Mouse (Mus musculus) liver, postnatal 0 days (tissue): Measurements from ENCODE around the gene B3galt1. TPM values are rescaled to one million over a fixed set of nuclear protein-coding genes. Genes with fewer than 3 reads are reported as not detected.

Experiments used
- ATAC-seq: fragments of 200-750 bp; cut with Nextera tagmentation; 2 replicates; pipeline ENCODE4 v1.8.0; 2017; ENCODE audit warnings: mild to moderate bottlenecking, moderate library complexity
- DNase-seq: peaks from one replicate; pipeline ENCODE4 v3.0.0-alpha.2; 2016
- H3K27ac ChIP-seq: fragments of 300-500 bp; sonication (generic); 2 replicates; pipeline ENCODE4 v1.5.1; 2014; ENCODE audit warnings: antibody characterized with exemption, moderate library complexity, mild to moderate bottlenecking, low read depth
- H3K27me3 ChIP-seq: fragments of 300-500 bp; sonication (generic); 2 replicates; pipeline ENCODE4 v1.6.1; 2014; ENCODE audit warnings: low read length, control low read depth, mixed read lengths; ENCODE audit not compliant: insufficient read depth
- H3K36me3 ChIP-seq: fragments of 300-500 bp; sonication (generic); replicated peaks from 2 replicates; pipeline ENCODE4 v1.6.1; 2014; ENCODE audit warnings: mild to moderate bottlenecking, control low read depth, low read length, moderate library complexity, mixed read lengths; ENCODE audit not compliant: insufficient read depth
- H3K4me1 ChIP-seq: fragments of 300-500 bp; sonication (generic); 2 replicates; pipeline ENCODE4 v1.6.1; 2014; ENCODE audit warnings: antibody characterized with exemption, mild to moderate bottlenecking, control low read depth; ENCODE audit not compliant: insufficient read depth
- H3K4me2 ChIP-seq: fragments of 300-500 bp; sonication (generic); 2 replicates; pipeline ENCODE4 v1.6.1; 2014; ENCODE audit warnings: low read depth, mild to moderate bottlenecking, low read length, moderate library complexity, mixed read lengths
- H3K4me3 ChIP-seq: fragments of 300-500 bp; sonication (generic); 2 replicates; pipeline ENCODE4 v1.5.1; 2014; ENCODE audit warnings: low read depth, low read length
- H3K9ac ChIP-seq: fragments of 300-500 bp; sonication (generic); replicated peaks from 2 replicates; pipeline ENCODE4 v1.6.1; 2014; ENCODE audit warnings: mild to moderate bottlenecking, moderate library complexity
- H3K9me3 ChIP-seq: fragments of 300-500 bp; sonication (generic); 2 replicates; pipeline ENCODE4 v1.6.1; 2016; ENCODE audit warnings: mild to moderate bottlenecking, control low read depth, low read length, mixed read lengths
- CTCF ChIP-seq: sonication (generic); IDR thresholded peaks from 2 replicates; pipeline ENCODE4 v1.5.1; 2016; ENCODE audit warnings: antibody characterized with exemption, low read depth
- EP300 ChIP-seq: IDR thresholded peaks from 2 replicates; pipeline ENCODE4 v1.6.1; 2016; ENCODE audit warnings: antibody characterized with exemption, low read depth, mild to moderate bottlenecking
- WGBS: fragments of 180-500 bp; shearing (Covaris S2); extraction: QIAGEN DNeasy Blood & Tissue Kit; methylation state at CpG from one replicate; pipeline ENCODE4 v1.1.7; 2014; ENCODE audit not compliant: insufficient replicate concordance; 5-methylcytosine and 5-hydroxymethylcytosine counted together
- polyA plus RNA-seq: library from polyadenylated mRNA; unstranded; fragments of >200 nt; fragmentation: Nextera tagmentation; extraction: Ambion mirVana; gene quantifications from 2 replicates; pipeline ENCODE4 v1.2.1, GENCODE M21; 2015

Gene B3galt1
- polyA plus RNA-seq, 1 experiment from 2014 or later: 2.4 TPM

GRCm38 (mm10) chr2:67879836-67880235 is 314.2 kb downstream of the B3galt1 start:
- no peaks in the 10 kb centered on the region for H3K27me3 ChIP-seq
- H3K9ac ChIP-seq: no peak overlapping the region
- ATAC-seq: no peak
- no peak for DNase-seq
- no peaks in the 10 kb centered on the region for H3K36me3 ChIP-seq
- H3K4me3 ChIP-seq: no peak overlapping the region
- TF ChIP-seq EP300 (no peak), CTCF (no peak)
- no peak overlapping the region for H3K4me2 ChIP-seq
- H3K27ac ChIP-seq: peak overlapping the region; percentile 91
- peaks cover 5% of the 10 kb centered on the region; the same call in 1 of the 2 replicates for H3K4me1 ChIP-seq
- WGBS: 64% methylated on average over 3 of the region's 3 CpGs
- no peaks in the 10 kb centered on the region for H3K9me3 ChIP-seq

- H3K9ac ChIP-seq: no peak overlapping the region
- no peak overlapping the region for H3K4me3 ChIP-seq
- no peak overlapping the region for H3K4me2 ChIP-seq
- no peaks in the 10 kb centered on the region for H3K27me3 ChIP-seq
- no peaks in the 10 kb centered on the region for H3K36me3 ChIP-seq
- no peaks in the 10 kb centered on the region for H3K9me3 ChIP-seq
- DNase-seq (peak; percentile 30), ATAC-seq (peak; percentile 97)
- H3K4me1 ChIP-seq: peaks cover 5% of the 10 kb centered on the region; the same call in 1 of the 2 replicates
- WGBS: 32% methylated on average over 1 of the region's 1 CpGs
- TF ChIP-seq CTCF (no peak), EP300 (peak; percentile 80)
- peak overlapping the region; percentile 91 for H3K27ac ChIP-seq
Measured at GRCm38 (mm10) chr2:67881713-67882281, 316.1 kb downstream of the B3galt1 start.

GRCm38 (mm10) chr2:67897956-67898689 is 332.5 kb downstream of the B3galt1 start:
- H3K9me3 ChIP-seq: no peaks in the 10 kb centered on the region
- DNase-seq: no peak
- no peak overlapping the region for H3K27ac ChIP-seq
- no peaks in the 10 kb centered on the region for H3K36me3 ChIP-seq
- no peaks in the 10 kb centered on the region for H3K27me3 ChIP-seq
- no peak for ATAC-seq
- H3K4me2 ChIP-seq: no peak overlapping the region
- WGBS: 63% methylated on average over 2 of the region's 2 CpGs
- H3K4me3 ChIP-seq: no peak overlapping the region
- TF ChIP-seq EP300: no peak
- TF ChIP-seq CTCF: no peak
- no peak overlapping the region for H3K9ac ChIP-seq
- peaks cover 5% of the 10 kb centered on the region; the same call in 1 of the 2 replicates for H3K4me1 ChIP-seq

- WGBS: 76% methylated on average over 6 of the region's 6 CpGs
Measured at GRCm38 (mm10) chr2:67901574-67901973, 335.9 kb downstream of the B3galt1 start.

GRCm38 (mm10) chr2:67902651-67903292 is 337.1 kb downstream of the B3galt1 start:
- TF ChIP-seq EP300 (no peak), CTCF (no peak)
- Histone ChIP-seq H3K9me3 (no peaks in the 10 kb centered on the region), H3K4me2 (no peak overlapping the region), H3K9ac (no peak overlapping the region), H3K27me3 (no peaks in the 10 kb centered on the region), H3K27ac (no peak overlapping the region), H3K36me3 (no peaks in the 10 kb centered on the region), H3K4me3 (no peak overlapping the region), H3K4me1 (peaks cover 5% of the 10 kb centered on the region; the same call in 1 of the 2 replicates)
- ATAC-seq (peak; percentile 54; the same call in 1 of the 2 replicates), DNase-seq (no peak)
- WGBS: 77% methylated on average over 8 of the region's 8 CpGs

More at GRCm38 (mm10) chr2:67901574-67901973, 335.9 kb downstream of the B3galt1 start:
- Histone ChIP-seq H3K4me1 (peaks cover 5% of the 10 kb centered on the region; the same call in 1 of the 2 replicates), H3K4me3 (no peak overlapping the region), H3K27me3 (no peaks in the 10 kb centered on the region), H3K9ac (no peak overlapping the region), H3K4me2 (no peak overlapping the region), H3K9me3 (no peaks in the 10 kb centered on the region), H3K36me3 (no peaks in the 10 kb centered on the region), H3K27ac (no peak overlapping the region)
- no peak for ATAC-seq
- DNase-seq: no peak
- no peak for TF ChIP-seq EP300
- no peak for TF ChIP-seq CTCF

- 67% methylated on average over 1 of the region's 1 CpGs for WGBS
- Histone ChIP-seq H3K4me1 (peaks cover 5% of the 10 kb centered on the region; the same call in 1 of the 2 replicates), H3K4me3 (no peak overlapping the region), H3K36me3 (no peaks in the 10 kb centered on the region), H3K4me2 (no peak overlapping the region), H3K9me3 (no peaks in the 10 kb centered on the region), H3K27me3 (no peaks in the 10 kb centered on the region), H3K9ac (no peak overlapping the region), H3K27ac (no peak overlapping the region)
- DNase-seq (no peak), ATAC-seq (no peak)
- TF ChIP-seq CTCF (no peak), EP300 (no peak)
Measured at GRCm38 (mm10) chr2:67903769-67904168, 338.1 kb downstream of the B3galt1 start.
